Mouse (Mus musculus) lung, postnatal 0 days (tissue): ENCODE data around the gene Lrrc17.

Experiments used
- CTCF ChIP-seq: IDR thresholded peaks from 2 replicates; pipeline ENCODE4 v1.5.1; 2016; ENCODE audit warnings: antibody characterized with exemption, mild to moderate bottlenecking
- EP300 ChIP-seq: IDR thresholded peaks from 2 replicates; pipeline ENCODE4 v1.6.1; 2016; ENCODE audit warnings: antibody characterized with exemption, mild to moderate bottlenecking, control low read depth

GRCm38 (mm10) chr5:21544821-21545220 is 1.5 kb downstream of the Lrrc17 start:
- TF ChIP-seq CTCF (no peak; the same call in 1 of the 2 replicates), EP300 (no peak)
